ENCODE assay signal across 8 mouse cellular contexts in the genomic region with DNA sequence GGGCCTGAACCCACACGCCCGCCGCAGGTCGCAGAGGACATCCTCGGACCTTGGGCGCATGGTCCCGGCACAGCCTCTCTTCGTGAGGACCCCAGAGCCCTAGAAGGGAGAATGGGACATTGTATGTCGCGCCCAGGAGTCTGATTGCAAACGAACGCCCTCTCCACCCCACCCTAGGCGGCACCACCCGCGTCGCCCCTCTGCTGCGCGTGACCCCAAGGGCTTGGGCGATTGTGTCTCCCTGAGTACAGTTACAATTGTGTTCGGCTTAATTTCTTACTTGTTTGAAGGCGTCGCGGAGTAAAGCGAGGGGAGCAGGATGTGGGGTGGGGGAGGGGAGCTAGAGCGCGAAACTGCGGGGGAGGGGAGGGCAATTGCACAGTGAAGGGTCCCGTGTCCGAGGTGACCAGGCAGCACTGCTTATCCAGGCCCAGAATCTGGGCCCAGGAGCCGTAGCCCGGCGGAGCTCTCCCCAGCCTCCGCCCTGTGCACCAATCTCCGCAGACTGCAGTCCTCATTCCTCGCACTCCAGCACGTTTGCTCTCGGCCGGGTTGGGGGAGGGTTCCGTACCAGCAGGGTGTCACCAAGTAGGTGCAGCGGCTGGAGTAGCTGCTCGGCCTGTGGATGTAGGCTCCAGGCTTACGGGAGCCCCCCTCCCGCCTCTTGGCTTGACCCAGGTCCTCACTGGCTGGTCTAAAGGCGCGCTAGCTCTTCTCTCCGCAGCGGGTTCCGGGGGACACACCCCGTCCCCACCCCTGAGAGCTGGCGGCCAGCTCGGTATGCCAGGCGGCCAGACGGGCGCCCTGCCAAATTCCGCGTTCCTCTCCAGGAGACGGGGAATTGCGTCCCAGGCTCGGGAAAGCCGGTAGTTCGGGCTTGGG. TPM values are rescaled to one million over a fixed set of nuclear protein-coding genes. Genes with fewer than 3 reads are reported as not detected.
A peak's percentile ranks its signal among the peaks of the same experiment; 100 is the strongest.
DNase-seq lines count a peak whose midpoint lies in the region; ATAC-seq and TF ChIP-seq lines count a peak whose summit lies in the region.

No protein-coding gene starts in this region.

- H3K27me3 ChIP-seq in C2C12 (ENCODE audit: control insufficient read depth, insufficient read depth, insufficient read length) = no peaks in the 10 kb centered on the region
- H3K27me3 ChIP-seq in heart, embryonic 14.5 days (ENCODE audit: control insufficient read depth, insufficient read depth, low read length) = no peaks in the 10 kb centered on the region
- H3K27me3 ChIP-seq in liver, embryonic 14.5 days (ENCODE audit: control insufficient read depth, insufficient read depth, low read length) = peaks cover 78% of the 10 kb centered on the region
- H3K27me3 ChIP-seq in neural tube, embryonic 12.5 days (replicated peaks) = no peaks in the 10 kb centered on the region
- no peaks in the 10 kb centered on the region; the same call in 1 of the 2 replicates for H3K27me3 ChIP-seq in testis, adult 2 months (ENCODE audit: control insufficient read depth, insufficient read depth, low read length)

- H3ac ChIP-seq in C2C12 (ENCODE audit: control insufficient read depth, insufficient read length, low read depth) = peak overlapping the region; percentile 53

- H3K4me3 ChIP-seq in C2C12 (ENCODE audit: insufficient read depth, poor library complexity, severe bottlenecking) = peak overlapping the region; percentile 65
- H3K4me3 ChIP-seq in heart, embryonic 14.5 days (ENCODE audit: control insufficient read depth in 1 of 2, insufficient read depth in 1 of 2, low read depth in 1 of 2, low read length in 2 of 2) = peak overlapping the region; percentile 50 to 76
- H3K4me3 ChIP-seq in liver, embryonic 14.5 days (ENCODE audit: insufficient read depth in 1 of 2, low read depth in 2 of 2, low read length in 2 of 2) = peak overlapping the region; percentile 43 to 57
- peak overlapping the region; percentile 63 for H3K4me3 ChIP-seq in neural tube, embryonic 12.5 days
- H3K4me3 ChIP-seq in testis, adult 2 months (ENCODE audit: control insufficient read depth, low read depth, low read length) = peak overlapping the region; percentile 84

- peaks cover 4% of the 10 kb centered on the region for H3K79me3 ChIP-seq in C2C12 (ENCODE audit: low read depth)

- TF ChIP-seq POLR2A in testis, adult 2 months (IDR thresholded peaks at IDR 0.05; ENCODE audit: control insufficient read depth, low read depth, low read length) = no peak; the same call in 1 of the 2 replicates

- H3K9me3 ChIP-seq in heart, embryonic 14.5 days (ENCODE audit: control insufficient read depth, low read length) = no peaks in the 10 kb centered on the region
- no peaks in the 10 kb centered on the region for H3K9me3 ChIP-seq in liver, embryonic 14.5 days (ENCODE audit: control insufficient read depth, low read length)
- no peaks in the 10 kb centered on the region for H3K9me3 ChIP-seq in neural tube, embryonic 12.5 days

- H3K4me1 ChIP-seq in heart, embryonic 14.5 days (ENCODE audit: control insufficient read depth in 2 of 2, insufficient read depth in 2 of 2, low read length in 2 of 2) = peaks cover 8 to 14% of the 10 kb centered on the region in 2 experiments
- peaks cover 4 to 7% of the 10 kb centered on the region in 2 experiments for H3K4me1 ChIP-seq in liver, embryonic 14.5 days (replicated peaks; ENCODE audit: control insufficient read depth in 2 of 2, insufficient read depth in 2 of 2, low read length in 1 of 2)
- peaks cover 50% of the 10 kb centered on the region for H3K4me1 ChIP-seq in neural tube, embryonic 12.5 days
- peaks cover 16% of the 10 kb centered on the region for H3K4me1 ChIP-seq in testis, adult 2 months (ENCODE audit: control insufficient read depth, insufficient read depth, low read length)

- TF ChIP-seq EP300 in liver, embryonic 14.5 days (IDR thresholded peaks at IDR 0.05; ENCODE audit: low read depth) = no peak

- peak; percentile 81 for ATAC-seq in heart, embryonic 14.5 days (ENCODE audit: insufficient number of reproducible peaks, insufficient read depth, low FRiP score, low read depth)
- ATAC-seq in liver, embryonic 14.5 days (ENCODE audit: insufficient read depth) = peak; percentile 43
- ATAC-seq in neural tube, embryonic 12.5 days (ENCODE audit: low FRiP score, low read depth) = peak; percentile 62

- H3K36me3 ChIP-seq in C2C12 (ENCODE audit: control insufficient read depth, insufficient read depth) = peaks cover 9% of the 10 kb centered on the region
- H3K36me3 ChIP-seq in heart, embryonic 14.5 days (ENCODE audit: control insufficient read depth, insufficient read depth, low read length) = no peaks in the 10 kb centered on the region
- no peaks in the 10 kb centered on the region for H3K36me3 ChIP-seq in liver, embryonic 14.5 days (replicated peaks; ENCODE audit: control insufficient read depth, insufficient read depth, low read depth)
- no peaks in the 10 kb centered on the region for H3K36me3 ChIP-seq in neural tube, embryonic 12.5 days
- H3K36me3 ChIP-seq in testis, adult 2 months (ENCODE audit: control insufficient read depth, insufficient read depth, low read length) = no peaks in the 10 kb centered on the region

- peaks cover 7% of the 10 kb centered on the region for H3K79me2 ChIP-seq in C2C12 (ENCODE audit: control insufficient read depth, insufficient read depth)

- H3K9ac ChIP-seq in heart, embryonic 14.5 days (ENCODE audit: low read length) = peak overlapping the region; percentile 96
- peak overlapping the region; percentile 55 for H3K9ac ChIP-seq in liver, embryonic 14.5 days (replicated peaks)
- peak overlapping the region; percentile 80 for H3K9ac ChIP-seq in neural tube, embryonic 12.5 days

- under 1% methylated on average over 61 of the region's 61 CpGs for WGBS in heart, embryonic 14.5 days
- under 1% methylated on average over 61 of the region's 61 CpGs for WGBS in liver, embryonic 14.5 days (ENCODE audit: insufficient replicate concordance)
- WGBS in neural tube, embryonic 12.5 days = under 1% methylated on average over 61 of the region's 61 CpGs

- peak overlapping the region; percentile 95 to 99 for H3K27ac ChIP-seq in heart, embryonic 14.5 days (replicated peaks in 1 of 2; ENCODE audit: control insufficient read depth in 1 of 2, insufficient read depth in 1 of 2, low read depth in 2 of 2, low read length in 2 of 2)
- H3K27ac ChIP-seq in liver, embryonic 14.5 days = peak overlapping the region; percentile 0
- H3K27ac ChIP-seq in neural tube, embryonic 12.5 days = peak overlapping the region; percentile 99
- peak overlapping the region; percentile 69; the same call in 1 of the 2 replicates for H3K27ac ChIP-seq in testis, adult 2 months (ENCODE audit: control insufficient read depth, insufficient read depth, low read depth, low read length)

- TF ChIP-seq CTCF in C2C12 (IDR thresholded peaks at IDR 0.05; ENCODE audit: control insufficient read depth, insufficient read depth, insufficient read length) = no peak
- TF ChIP-seq CTCF in liver, embryonic 14.5 days (IDR thresholded peaks at IDR 0.05; ENCODE audit: low read depth) = no peak
- TF ChIP-seq CTCF in testis, adult 2 months (IDR thresholded peaks at IDR 0.05; ENCODE audit: control insufficient read depth, insufficient read depth, insufficient replicate concordance, low read depth, low read length) = no peak

- peak overlapping the region; percentile 96 for H3K4me2 ChIP-seq in heart, embryonic 14.5 days (ENCODE audit: low read length)
- H3K4me2 ChIP-seq in liver, embryonic 14.5 days (ENCODE audit: low read depth) = peak overlapping the region; percentile 81
- peak overlapping the region; percentile 98 for H3K4me2 ChIP-seq in neural tube, embryonic 12.5 days (replicated peaks)

- DNase-seq in brain, adult 2 months (ENCODE audit: low read depth, low spot score) = peak; percentile 89
- peak; percentile 45 for DNase-seq in fibroblast of lung, adult 2 months (ENCODE audit: low read depth)
- DNase-seq in kidney, postnatal 14 days = peak; percentile 97
- DNase-seq in liver, embryonic 14.5 days (ENCODE audit: low read depth in 3 of 3, low spot score in 3 of 3) = no peak

TF ChIP-seq in C2C12, 6 proteins besides CTCF, POLR2A, EP300 and RAD21:
- no peak for TF ChIP-seq MYOD1 (IDR thresholded peaks at IDR 0.05; ENCODE audit: control insufficient read depth, insufficient read length, low read depth)
- TF ChIP-seq MAX (IDR thresholded peaks at IDR 0.05) = peak; percentile 60

RNA-seq across cellular contexts. Expression of a gene that starts 9.2 kb away (rescaled TPM):
- 3.9 TPM for polyA plus RNA-seq in C2C12 (2012; fragmentation: generic; extraction: Trizol)
- polyA plus RNA-seq in heart, embryonic 14.5 days (2014; fragmentation: Nextera tagmentation; extraction: Ambion mirVana) = 5.8 and 8.9 TPM in 2 replicates
- 0.32 and 0.48 TPM in 2 replicates for polyA plus RNA-seq in liver, embryonic 14.5 days (2012; rRNA removed)
- polyA plus RNA-seq in liver, embryonic 14.5 days (2014; fragmentation: Nextera tagmentation; extraction: Ambion mirVana) = 0.36 and 0.81 TPM in 2 replicates
- polyA plus RNA-seq in neural tube, embryonic 12.5 days (2016; fragmentation: Nextera tagmentation; extraction: Ambion mirVana) = 17.1 and 17.6 TPM in 2 replicates
- polyA plus RNA-seq in testis, adult 2 months (2012; rRNA removed) = 0.07 and 0.29 TPM in 2 replicates

RNA-seq across cellular contexts. Expression of a gene that starts 20.5 kb away (rescaled TPM):
- polyA plus RNA-seq in C2C12 (2012; fragmentation: generic; extraction: Trizol) = 0.55 TPM
- 4.7 and 6.4 TPM in 2 replicates for polyA plus RNA-seq in heart, embryonic 14.5 days (2014; fragmentation: Nextera tagmentation; extraction: Ambion mirVana)
- polyA plus RNA-seq in liver, embryonic 14.5 days (2012; rRNA removed) = 0.48 and 0.60 TPM in 2 replicates
- polyA plus RNA-seq in liver, embryonic 14.5 days (2014; fragmentation: Nextera tagmentation; extraction: Ambion mirVana) = 0.27 and 0.43 TPM in 2 replicates
- polyA plus RNA-seq in neural tube, embryonic 12.5 days (2016; fragmentation: Nextera tagmentation; extraction: Ambion mirVana) = 13.2 and 13.4 TPM in 2 replicates
- 0.06 and 0.23 TPM in 2 replicates for polyA plus RNA-seq in testis, adult 2 months (2012; rRNA removed)

RNA-seq across cellular contexts. Expression of a gene that starts 26.7 kb away (rescaled TPM):
- 10.0 TPM for polyA plus RNA-seq in C2C12 (2012; fragmentation: generic; extraction: Trizol)
- polyA plus RNA-seq in heart, embryonic 14.5 days (2014; fragmentation: Nextera tagmentation; extraction: Ambion mirVana) = 24.4 and 27.1 TPM in 2 replicates
- polyA plus RNA-seq in liver, embryonic 14.5 days (2012; rRNA removed) = 13.4 and 16.4 TPM in 2 replicates
- polyA plus RNA-seq in liver, embryonic 14.5 days (2014; fragmentation: Nextera tagmentation; extraction: Ambion mirVana) = 14.4 and 19.7 TPM in 2 replicates
- polyA plus RNA-seq in neural tube, embryonic 12.5 days (2016; fragmentation: Nextera tagmentation; extraction: Ambion mirVana) = 60.5 and 67.2 TPM in 2 replicates
- polyA plus RNA-seq in testis, adult 2 months (2012; rRNA removed) = 155 and 165 TPM in 2 replicates

RNA-seq across cellular contexts. Expression of a gene that starts 31.6 kb away (rescaled TPM):
- not detected for polyA plus RNA-seq in C2C12 (2012; fragmentation: generic; extraction: Trizol)
- polyA plus RNA-seq in heart, embryonic 14.5 days (2014; fragmentation: Nextera tagmentation; extraction: Ambion mirVana) = not detected in 2 replicates
- polyA plus RNA-seq in liver, embryonic 14.5 days (2012; rRNA removed) = not detected in 2 replicates
- polyA plus RNA-seq in liver, embryonic 14.5 days (2014; fragmentation: Nextera tagmentation; extraction: Ambion mirVana) = not detected in 2 replicates
- polyA plus RNA-seq in neural tube, embryonic 12.5 days (2016; fragmentation: Nextera tagmentation; extraction: Ambion mirVana) = not detected in 2 replicates
- polyA plus RNA-seq in testis, adult 2 months (2012; rRNA removed) = 553 and 559 TPM in 2 replicates

Comparison
In these comparisons a context has a peak if more than half of its experiments do, and no peak if none do; other contexts are left out.
1. DNase-seq: peak in brain, adult 2 months (single experiment), fibroblast of lung, adult 2 months (single experiment) and kidney, postnatal 14 days (single experiment); none in liver, embryonic 14.5 days (0 of 3).
2. H3K27ac ChIP-seq: peak in every context shown above with its lines; median percentile 99 in neural tube, embryonic 12.5 days; 97 in heart, embryonic 14.5 days; 69 in testis, adult 2 months; 0 in liver, embryonic 14.5 days.
3. Peak in every context shown above with its lines, with median percentiles within 50 percentile points of each other: H3K4me3 ChIP-seq, ATAC-seq, H3K4me2 ChIP-seq and H3K9ac ChIP-seq.